8 mouse cellular contexts compared by ENCODE assay signal in genomic region chr1:154726361-154727161, GRCm38 (mm10).
DNase-seq lines count a peak whose midpoint lies in the region; ATAC-seq and TF ChIP-seq lines count a peak whose summit lies in the region.

No protein-coding gene starts in this region.

- peak; percentile 6 for DNase-seq in lung, postnatal 0 days (ENCODE audit: low spot score)
- DNase-seq in lung, postnatal 4 days, result no peak
- peak; percentile 59 for DNase-seq in cerebellum, adult 9-11 months
- DNase-seq in kidney, postnatal 36 days, result peak; percentile 14 to 40
- DNase-seq in testis, postnatal 10 days (ENCODE audit: low spot score), result peak; percentile 50

- H3K9me3 ChIP-seq in lung, postnatal 0 days (ENCODE audit: low read length), result no peaks in the 10 kb centered on the region
- H3K9me3 ChIP-seq in forebrain, embryonic 12.5 days, result no peaks in the 10 kb centered on the region
- H3K9me3 ChIP-seq in midbrain, embryonic 12.5 days, result no peaks in the 10 kb centered on the region

- H3K4me2 ChIP-seq in lung, postnatal 0 days (replicated peaks; ENCODE audit: low read depth, low read length), result peak overlapping the region; percentile 27; the same call in 1 of the 2 replicates
- peak overlapping the region; percentile 80 for H3K4me2 ChIP-seq in forebrain, embryonic 12.5 days
- H3K4me2 ChIP-seq in midbrain, embryonic 12.5 days (replicated peaks), result peak overlapping the region; percentile 88

- no peak for TF ChIP-seq CTCF in lung, postnatal 0 days (IDR thresholded peaks at IDR 0.05)

- H3K36me3 ChIP-seq in lung, postnatal 0 days (ENCODE audit: insufficient read depth, low read length), result no peaks in the 10 kb centered on the region
- no peaks in the 10 kb centered on the region for H3K36me3 ChIP-seq in forebrain, embryonic 12.5 days (replicated peaks)
- H3K36me3 ChIP-seq in midbrain, embryonic 12.5 days, result no peaks in the 10 kb centered on the region

- no peaks in the 10 kb centered on the region for H3K4me1 ChIP-seq in lung, postnatal 0 days (ENCODE audit: insufficient read depth, low read depth, low read length)
- peaks cover 24% of the 10 kb centered on the region for H3K4me1 ChIP-seq in forebrain, embryonic 12.5 days
- peaks cover 34% of the 10 kb centered on the region for H3K4me1 ChIP-seq in midbrain, embryonic 12.5 days

- no peak overlapping the region for H3K9ac ChIP-seq in lung, postnatal 0 days (replicated peaks; ENCODE audit: low read depth)
- H3K9ac ChIP-seq in forebrain, embryonic 12.5 days, result peak overlapping the region; percentile 48
- peak overlapping the region; percentile 56 for H3K9ac ChIP-seq in midbrain, embryonic 12.5 days (replicated peaks)

- under 1% methylated on average over 43 of the region's 45 CpGs for WGBS in lung, postnatal 0 days
- WGBS in forebrain, embryonic 12.5 days, result under 1% methylated on average over 45 of the region's 45 CpGs
- whole genome bisulfite sequencing in midbrain, embryonic 12.5 days, result under 1% methylated on average over 45 of the region's 45 CpGs

- H3K27me3 ChIP-seq in lung, postnatal 0 days (replicated peaks; ENCODE audit: insufficient read depth, low read length), result peaks cover 56% of the 10 kb centered on the region
- peaks cover 67% of the 10 kb centered on the region for H3K27me3 ChIP-seq in forebrain, embryonic 12.5 days
- peaks cover 77% of the 10 kb centered on the region for H3K27me3 ChIP-seq in midbrain, embryonic 12.5 days

- no peak for TF ChIP-seq EP300 in lung, postnatal 0 days (IDR thresholded peaks at IDR 0.05)

- H3K4me3 ChIP-seq in lung, postnatal 0 days (ENCODE audit: low read depth, low read length), result peak overlapping the region; percentile 17; the same call in 1 of the 2 replicates
- peak overlapping the region; percentile 51 for H3K4me3 ChIP-seq in forebrain, embryonic 12.5 days (replicated peaks)
- H3K4me3 ChIP-seq in midbrain, embryonic 12.5 days, result peak overlapping the region; percentile 53

- H3K27ac ChIP-seq in lung, postnatal 0 days (ENCODE audit: low read length), result no peak overlapping the region
- H3K27ac ChIP-seq in forebrain, embryonic 12.5 days, result no peak overlapping the region
- H3K27ac ChIP-seq in midbrain, embryonic 12.5 days (replicated peaks), result no peak overlapping the region

- no peak for ATAC-seq in lung, postnatal 0 days
- peak; percentile 64 for ATAC-seq in forebrain, embryonic 12.5 days (ENCODE audit: low FRiP score)
- ATAC-seq in midbrain, embryonic 12.5 days (ENCODE audit: low FRiP score, low read depth), result peak; percentile 44
- no peak for ATAC-seq in activated CD4-positive, CD25-positive, alpha-beta regulatory T cell, adult 4 months

Comparison
In these comparisons a context has a peak if more than half of its experiments do, and no peak if none do; other contexts are left out.
1. DNase-seq: peak in lung, postnatal 0 days (single experiment), cerebellum, adult 9-11 months (single experiment), kidney, postnatal 36 days (2 of 2) and testis, postnatal 10 days (single experiment); none in lung, postnatal 4 days (0 of 2).
2. ATAC-seq: peak in forebrain, embryonic 12.5 days (single experiment) and midbrain, embryonic 12.5 days (single experiment); none in lung, postnatal 0 days (single experiment) and activated CD4-positive, CD25-positive, alpha-beta regulatory T cell, adult 4 months (single experiment).
3. H3K4me2 ChIP-seq: peak in every context shown above with its lines; median percentile 88 in midbrain, embryonic 12.5 days; 80 in forebrain, embryonic 12.5 days; 27 in lung, postnatal 0 days.
4. Peak in every context shown above with its lines, with median percentiles within 50 percentile points of each other: H3K4me3 ChIP-seq.